Mouse (Mus musculus) lung, postnatal 25 days (tissue): ENCODE data around the gene Lzts3.

ENCODE experiments used
- DNase-seq: peaks from one replicate; pipeline ENCODE4 v3.0.0; 2022; ENCODE audit warnings: low spot score

Gene Lzts3

DNA sequence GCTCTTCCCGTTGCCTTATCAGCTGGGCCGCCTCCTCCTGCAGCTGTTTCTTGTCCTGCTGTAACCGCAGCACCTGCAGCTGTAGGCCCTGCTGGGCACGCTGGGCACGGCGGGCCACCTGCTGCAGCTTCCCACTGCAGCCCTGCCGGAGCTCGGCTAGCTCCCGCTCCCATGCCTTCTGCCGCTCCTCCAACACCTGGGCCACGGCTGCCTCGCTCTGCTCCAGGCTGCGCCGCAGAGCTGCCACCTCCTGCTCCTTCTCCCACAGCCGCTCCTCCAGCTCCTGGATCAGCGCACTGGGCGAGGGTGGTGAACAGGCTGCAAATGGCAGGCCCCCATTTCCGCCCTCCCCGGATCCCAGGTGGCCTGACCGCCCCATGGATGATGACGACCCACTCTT lies 6.8 kb downstream of the Lzts3 start:
- DNase-seq: no peak

DNA sequence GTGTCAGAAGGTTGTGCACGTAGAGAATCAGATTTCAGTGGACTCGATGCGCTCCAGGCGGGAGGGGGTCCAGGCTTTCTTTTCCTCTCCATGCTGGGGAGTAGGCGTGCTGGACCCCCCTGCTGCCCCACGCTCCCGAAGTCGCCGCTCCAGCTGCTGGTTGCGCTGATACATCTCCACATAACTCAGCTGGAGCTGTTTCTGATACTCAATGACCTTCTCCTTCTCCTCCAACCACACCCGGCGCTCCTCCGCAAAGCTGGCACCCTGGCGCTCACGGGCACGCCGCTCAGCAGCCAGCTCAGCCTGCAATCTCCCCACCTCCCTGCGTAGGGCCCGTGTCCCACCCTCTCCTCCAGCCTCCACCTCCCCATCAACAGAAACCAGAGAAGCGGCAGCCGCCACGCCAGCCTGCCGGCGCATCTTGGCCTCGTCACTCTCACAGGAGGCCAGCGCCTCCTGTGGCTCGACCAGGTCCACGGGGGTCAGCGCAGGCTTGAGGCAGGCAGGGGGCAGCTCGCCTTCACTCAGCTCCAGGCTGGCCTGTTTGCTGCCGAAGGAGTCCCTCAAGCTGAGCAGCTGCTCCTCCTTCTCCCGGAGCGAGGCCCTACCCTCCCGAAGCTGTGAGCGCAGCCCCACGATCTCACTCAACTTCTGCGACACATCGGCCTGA lies 7.7 kb downstream of the Lzts3 start:
- no peak for DNase-seq

DNA sequence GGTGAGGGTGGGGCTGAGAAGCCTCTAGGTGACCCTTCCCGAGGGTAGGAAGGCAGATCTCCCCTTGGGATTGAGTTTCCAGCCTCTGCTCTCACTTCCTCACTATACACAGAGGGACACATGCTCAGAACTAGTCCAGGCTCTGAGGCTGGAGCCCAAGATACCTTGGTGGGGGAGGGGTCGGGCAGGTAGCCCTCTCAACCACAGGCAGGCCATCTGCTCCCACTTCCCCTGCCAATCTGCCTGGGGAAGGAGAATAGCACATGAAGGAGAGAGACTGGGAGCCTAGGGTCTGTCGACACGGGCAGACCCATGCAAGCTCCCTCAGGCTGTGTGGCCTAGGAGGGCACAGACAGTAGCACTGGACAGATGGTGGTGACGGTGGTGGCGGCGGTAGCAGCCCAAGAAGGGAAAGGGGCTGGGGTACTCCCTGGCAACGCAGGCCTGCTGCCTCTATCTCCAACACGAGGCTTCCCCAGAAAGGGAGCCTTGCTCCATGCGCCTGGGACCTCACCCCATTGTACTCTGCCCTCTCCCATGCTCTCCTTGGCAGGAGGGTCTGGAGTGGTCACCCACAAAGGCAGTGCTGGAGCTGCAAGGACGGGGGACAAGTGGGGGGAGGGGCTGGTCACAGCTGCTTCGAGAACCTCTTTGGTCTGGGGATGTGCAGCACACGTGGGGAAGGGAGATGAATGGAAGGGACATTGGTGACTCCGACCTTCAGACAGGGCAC lies 8.4 kb downstream of the Lzts3 start:
- DNase-seq: no peak

DNA sequence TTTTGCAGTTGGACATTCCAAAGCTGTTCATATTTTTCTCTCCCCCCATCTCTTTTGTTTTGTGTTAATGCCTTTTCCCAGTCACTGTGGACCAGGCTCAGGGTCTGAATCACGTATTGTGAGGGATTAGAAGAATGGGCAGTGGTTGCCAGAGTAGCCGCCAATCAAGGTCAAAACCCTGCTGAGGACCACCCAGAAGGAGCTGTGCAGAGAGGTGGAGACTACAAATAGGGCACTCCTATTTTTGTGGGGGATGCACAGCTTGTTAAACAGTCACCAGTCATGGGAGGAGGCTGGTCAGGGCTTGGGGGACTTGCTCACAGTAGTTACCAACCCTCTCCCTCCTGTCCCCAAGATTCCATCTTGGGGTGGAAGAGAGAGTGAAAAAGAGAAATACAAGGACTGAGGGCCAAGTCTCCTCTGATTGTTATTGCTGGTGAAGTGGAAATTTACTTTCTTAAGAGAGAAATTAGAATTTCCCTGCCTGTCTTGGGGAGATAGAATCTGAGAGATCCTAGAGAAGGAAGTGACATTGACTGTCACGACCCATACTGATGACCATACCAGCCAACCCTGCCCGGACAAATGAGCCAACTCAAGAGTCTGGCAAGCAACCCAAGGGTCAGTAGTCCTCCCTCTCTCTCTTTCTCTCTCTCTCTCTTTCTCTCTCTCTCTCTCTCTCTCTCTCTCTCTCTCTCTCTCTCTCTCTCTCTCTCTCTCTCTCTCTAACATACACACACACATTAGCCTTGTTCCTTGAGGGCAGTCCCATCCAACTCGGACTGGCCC lies 9.5 kb downstream of the Lzts3 start:
- no peak for DNase-seq

DNA sequence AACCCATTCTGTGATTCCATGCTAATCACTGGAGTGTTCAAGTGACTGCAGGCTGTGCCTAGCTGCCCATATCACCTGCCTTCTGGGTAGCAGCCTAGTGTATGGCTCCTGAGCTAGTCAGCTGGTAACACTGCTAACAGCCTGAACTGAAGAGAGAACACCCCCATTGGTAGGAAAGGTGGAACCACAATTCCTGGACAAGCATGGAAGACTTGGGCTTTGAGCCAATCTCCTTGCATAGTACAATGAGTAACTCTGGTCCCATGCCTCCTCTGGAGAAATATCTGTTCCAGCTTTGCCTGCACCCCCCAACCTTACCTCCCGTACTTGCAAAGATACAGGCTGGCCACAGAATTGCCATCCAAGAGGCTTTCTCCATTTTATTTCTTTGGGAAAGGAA lies 10.2 kb downstream of the Lzts3 start:
- no peak for DNase-seq

DNA sequence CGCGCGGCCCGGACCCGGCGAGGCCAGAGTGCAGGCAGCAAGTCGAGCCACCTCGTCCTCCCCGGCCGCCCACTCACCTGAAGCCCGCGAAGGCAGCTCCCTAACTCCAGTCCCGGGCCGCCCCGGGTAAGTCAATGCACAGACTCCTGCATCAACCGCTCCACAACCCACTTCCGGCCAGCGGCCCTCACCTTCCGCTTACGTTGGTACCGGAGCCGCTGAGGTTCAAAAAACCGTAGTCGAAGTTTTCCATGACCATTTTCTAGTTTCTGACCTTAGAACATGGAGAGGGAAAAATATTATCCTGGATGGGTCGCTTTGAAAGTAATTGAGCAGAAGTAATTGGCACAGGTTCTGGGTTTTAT lies 12.8 kb downstream of the Lzts3 start, which contains the start of the genes Fastkd5 and Ubox5:
Gene Fastkd5, minus strand, starts transcription at position 189 of the 365 bp plus-strand sequence.
Gene Ubox5, minus strand, starts transcription at position 200 of the 365 bp plus-strand sequence.
- DNase-seq: peak; percentile 93

DNA sequence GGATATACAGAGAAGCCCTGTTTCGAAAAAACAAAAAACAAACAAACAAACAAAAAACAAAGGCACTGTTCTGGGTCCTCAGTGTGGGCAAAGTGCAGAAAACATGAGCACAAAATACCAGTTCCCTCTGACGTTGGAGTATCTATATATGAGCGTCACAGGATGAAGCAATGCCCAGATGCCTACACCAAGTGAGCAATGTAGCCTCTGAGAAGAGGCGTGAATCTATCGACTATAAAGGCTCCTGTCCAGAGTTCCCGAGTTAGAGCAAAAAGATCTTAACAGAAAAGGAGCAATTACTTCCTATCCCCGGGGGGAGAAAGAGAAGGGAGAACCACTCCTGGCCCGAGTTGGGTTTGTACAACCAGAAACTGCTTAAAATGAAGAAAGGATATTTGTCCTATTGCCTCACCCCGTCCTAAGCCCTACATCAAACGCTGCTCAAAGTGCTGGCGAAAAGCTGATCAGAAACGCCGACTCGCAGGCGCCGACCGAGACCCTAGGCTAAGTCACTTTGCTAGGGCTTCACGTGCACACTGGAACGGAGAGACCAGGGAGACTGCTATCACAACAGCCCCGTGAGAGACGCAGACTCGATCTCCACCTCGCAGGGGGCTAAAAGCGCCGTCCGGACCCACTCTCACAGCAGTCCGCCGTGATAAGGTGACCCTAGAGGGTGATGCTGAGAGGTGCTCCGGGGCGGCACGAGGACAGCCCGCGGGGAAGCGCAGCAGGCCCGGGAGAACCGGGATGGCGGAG lies 13.3 kb downstream of the Lzts3 start:
- no peak for DNase-seq

DNA sequence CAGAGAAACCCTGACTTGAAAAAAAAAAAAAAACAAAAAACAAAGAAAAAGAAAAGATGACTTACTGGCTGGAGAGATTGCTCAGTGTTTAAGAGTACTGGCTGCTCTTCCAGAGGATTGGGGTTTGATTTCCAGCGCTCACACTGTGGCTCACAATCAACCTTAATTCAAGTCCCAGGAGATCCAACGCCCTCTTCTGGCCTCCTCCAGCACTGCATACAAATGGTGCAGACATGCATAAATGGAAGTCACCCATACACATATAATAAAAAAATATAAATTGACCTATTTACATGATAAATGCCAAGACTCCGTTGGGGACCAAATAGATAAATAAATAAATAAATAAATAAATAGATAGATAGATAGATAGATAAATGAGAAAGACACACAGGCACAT lies 14.2 kb downstream of the Lzts3 start:
- no peak for DNase-seq

DNA sequence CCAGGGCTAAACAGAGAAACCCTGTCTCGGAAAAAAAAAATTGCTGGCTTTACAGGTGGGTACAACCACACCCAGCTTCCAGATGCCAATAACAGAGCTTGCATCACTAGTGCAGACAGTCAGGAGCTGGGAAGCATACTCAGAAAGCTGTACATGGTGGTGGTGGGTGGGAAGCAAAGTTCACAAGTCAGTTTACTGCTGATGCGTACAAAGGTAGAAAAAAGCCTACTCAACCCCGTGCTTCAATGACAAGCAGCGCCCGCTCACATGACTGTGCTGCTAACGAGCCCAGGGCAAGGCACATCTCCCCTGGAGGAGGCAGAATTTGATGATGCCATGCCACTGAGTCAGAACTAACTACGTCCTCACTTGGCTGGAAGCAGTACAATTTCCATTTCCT lies 23.6 kb downstream of the Lzts3 start:
- DNase-seq: no peak

DNA sequence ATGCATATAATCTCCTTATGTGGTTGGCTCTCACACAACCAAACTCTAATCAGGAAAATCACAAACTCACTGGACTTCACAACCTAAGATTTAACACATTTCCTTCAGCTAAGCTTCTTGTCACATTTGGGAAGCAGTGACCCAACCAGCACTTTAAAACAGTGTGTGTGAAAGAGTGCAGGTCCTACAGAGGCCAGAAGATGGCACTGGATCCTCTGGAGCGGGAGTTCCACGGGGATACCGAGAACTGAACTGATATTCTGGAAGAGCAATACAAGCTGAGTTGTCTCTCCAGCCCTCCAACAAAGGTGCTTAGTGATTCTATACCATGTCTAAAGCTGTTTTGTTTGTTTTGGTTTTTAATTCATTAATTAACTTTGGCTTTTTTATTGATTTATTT lies 29.5 kb downstream of the Lzts3 start:
- DNase-seq: peak; percentile 16

DNA sequence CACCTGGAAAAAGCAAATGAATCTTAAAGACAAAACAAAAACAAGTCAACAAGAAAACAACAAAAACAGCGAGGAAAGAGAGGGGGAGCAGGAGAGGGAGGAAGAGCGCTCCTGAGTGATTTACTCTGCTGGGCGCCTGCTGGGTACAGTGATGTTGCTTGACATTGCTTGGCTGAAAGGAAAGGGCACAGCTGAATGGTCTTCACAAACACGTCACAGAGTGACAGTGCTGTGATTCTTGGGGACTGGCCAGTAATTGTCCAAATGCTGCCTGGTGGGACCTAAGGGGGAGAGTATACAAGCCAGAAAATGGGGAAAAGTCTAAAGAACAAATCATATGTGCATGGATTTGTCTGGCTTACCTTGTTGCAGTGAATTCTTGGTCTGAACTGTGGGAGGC lies 40.4 kb downstream of the Lzts3 start:
- peak; percentile 25 for DNase-seq

DNA sequence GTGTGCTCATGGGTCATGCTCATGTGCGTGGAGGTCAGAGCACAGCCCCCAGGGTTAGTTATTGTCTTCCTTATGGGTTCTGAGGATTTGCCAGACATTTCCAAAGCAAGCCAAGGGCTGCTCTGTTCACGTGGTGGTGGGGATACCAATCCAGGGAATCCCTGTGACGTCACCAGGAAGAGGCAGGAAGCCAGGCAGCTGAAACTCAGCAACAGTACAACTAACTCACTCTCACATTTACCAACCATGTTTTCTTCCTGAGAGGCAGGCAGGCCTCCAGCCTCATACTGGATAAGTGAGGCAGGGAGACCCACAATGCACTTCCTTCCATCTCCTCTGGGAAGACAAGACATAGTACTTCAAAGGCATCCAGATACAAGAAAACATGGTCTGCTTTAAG lies 44.2 kb downstream of the Lzts3 start:
- DNase-seq: no peak

DNA sequence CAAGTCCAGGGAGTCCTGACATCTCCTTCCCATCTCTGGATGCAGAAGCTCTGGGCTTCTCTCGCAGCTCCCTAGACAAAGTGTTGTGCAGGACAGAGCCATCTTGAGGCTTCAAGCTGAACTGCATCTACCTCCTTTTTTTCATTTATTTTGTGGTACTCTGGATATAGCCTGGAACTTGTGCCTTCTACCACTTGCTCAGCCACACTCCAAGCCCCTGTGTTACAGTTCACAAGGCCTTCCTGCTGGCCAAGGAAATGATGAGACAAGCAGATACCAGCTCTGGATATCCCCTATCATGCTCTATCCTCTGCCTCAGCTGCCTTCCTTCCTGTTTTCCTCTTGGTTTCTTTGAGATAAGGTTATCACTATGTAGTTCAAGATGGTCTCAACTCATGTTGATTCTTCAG lies 45.0 kb downstream of the Lzts3 start:
- peak; percentile 18 for DNase-seq

DNA sequence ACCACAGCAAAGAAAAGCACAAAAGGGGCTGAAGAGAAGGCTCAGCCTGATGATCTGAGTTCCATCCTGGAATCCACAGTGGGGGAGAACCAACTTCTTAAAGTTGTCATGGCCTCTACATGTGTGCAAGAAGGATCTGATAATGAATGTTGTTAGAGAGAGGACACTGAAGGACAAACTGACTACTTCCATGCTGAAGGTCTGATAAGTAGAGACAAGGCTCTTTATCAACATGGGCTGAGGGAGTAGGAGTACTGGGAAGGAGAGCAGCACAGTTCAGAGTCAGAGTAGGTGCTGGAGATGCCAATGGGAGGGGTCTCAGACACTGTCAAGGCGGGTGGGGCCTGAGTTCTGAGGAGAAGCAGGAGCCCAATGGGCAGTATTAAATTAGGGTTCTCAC lies 47.0 kb downstream of the Lzts3 start:
- DNase-seq: no peak

DNA sequence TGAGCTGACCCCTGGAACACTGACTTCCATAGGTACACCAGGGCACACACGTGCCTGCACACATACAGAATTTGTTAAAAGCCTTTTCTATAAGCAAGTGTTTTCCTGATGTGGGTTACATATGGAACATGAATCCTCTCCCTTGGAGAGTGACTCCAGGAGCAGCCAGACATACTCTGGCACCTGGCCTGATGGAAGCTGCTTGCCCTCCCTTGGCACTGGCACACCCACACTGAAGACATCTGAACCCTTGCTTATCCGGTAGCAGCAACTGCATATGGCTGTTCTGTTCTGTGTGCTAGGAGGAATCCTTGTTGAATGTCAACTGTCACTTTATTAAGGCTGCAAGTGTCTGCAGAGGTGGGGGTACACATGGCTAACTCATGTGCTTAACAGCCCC lies 51.6 kb downstream of the Lzts3 start:
- DNase-seq: no peak

DNA sequence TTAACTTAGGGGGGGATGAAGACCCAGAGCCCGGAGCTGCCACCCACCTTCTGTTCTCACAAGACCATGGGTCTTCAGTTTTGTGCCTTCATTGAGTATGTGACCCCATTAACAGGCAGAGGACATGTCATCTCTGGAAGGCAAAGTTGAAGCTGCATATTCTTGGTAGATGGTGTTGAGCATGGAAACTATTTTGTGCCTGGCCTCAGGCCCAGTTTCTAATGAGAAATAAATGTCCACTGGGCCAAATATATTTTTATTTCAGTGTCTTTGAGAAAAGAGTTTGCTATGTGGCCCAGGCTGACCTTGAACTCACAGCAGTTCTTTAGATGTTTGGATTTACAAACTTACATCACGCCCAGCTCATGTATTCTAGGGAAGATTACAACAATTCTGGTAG lies 52.8 kb downstream of the Lzts3 start:
- no peak for DNase-seq

DNA sequence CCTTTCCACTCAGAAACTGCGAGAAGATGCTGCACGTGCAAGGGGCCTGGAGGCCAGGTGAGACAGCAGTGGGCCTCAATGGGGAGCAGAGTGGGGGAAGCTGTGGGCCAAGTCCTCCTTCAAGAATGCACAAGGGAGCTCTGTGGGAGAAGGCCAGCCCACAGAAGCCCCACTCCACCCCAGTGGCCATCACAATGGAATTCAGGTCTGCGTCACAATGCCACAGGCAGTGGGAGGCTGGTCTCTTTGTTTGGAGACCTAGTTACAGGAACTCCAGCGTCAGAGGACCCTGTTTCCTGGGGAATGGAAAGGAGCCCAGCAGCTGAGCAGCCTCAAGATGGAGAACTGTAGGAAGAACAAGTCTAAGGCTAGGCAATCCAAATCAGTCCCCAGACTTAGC lies 53.4 kb downstream of the Lzts3 start:
- DNase-seq: no peak

DNA sequence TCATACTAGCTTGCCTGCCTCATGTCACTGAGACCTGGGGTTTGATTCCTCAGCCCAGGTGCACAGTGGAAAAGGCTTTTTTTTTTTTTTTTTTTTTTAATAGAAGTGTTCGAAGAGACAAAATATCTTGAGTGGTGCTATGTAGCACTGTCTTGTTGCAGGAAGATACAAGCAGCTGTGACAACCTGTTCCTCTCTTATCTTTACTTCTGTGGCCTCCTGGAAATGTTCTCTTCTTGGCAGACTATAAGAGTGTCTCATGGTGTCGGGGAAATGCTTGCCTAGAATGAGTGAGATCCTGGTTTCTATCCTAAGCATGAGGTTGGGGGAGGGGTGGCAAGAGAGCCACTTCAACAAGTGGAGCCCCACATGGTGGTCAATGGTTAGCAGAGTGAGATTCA lies 54.2 kb downstream of the Lzts3 start:
- DNase-seq: no peak

DNA sequence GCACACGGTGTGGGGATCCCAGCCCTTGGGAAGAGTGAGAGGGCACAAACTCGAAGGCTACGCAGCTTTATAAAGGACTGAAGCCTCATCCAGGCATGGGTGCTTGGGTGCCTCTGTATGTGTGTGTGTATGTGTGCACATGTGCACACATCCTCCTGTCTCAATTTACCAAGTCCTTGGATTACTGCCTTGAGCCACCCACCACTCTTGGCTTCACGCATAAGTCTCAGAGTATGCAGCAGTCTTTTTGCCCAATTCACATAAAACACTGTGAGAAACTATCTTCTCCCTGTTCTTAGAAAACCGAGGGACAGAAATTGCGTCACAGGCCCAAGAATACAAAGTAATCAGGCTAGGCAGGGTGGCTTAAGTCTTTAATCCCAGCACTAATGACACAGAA lies 56.6 kb downstream of the Lzts3 start:
- no peak for DNase-seq

DNA sequence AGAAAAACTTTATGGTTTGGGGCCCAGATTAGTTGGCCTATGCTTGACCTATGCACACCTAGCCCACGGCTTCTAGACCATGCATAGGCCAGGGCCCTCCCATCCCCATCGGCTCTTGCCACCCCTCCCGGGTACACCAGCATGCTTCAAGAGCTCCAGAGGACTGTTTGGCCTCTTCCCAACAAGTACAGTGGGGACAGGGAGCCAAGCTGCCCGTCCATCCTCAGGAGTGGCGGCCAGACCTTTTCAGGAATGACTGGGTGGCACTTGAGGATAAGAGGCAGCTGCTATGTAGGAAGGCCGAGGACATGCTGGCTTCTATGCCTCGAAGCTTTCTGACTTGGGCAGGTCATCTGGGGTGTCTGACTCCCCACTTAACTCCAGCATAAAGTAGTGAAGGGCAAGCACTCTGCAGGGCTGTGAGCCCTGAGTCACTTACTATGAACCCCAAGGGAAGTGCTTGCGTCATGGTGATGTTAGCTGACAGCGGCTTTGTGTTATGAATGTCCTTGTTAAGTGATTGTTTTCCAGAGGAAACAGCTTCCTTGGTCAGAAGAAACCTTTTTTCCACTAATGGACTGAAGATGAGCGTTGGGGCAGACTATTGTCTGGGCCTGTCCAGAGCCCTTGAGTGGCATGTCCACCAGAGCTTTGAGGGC lies 58.6 kb downstream of the Lzts3 start:
- peak; percentile 48 for DNase-seq
